Mouse (Mus musculus): ENCODE results near the gene Itga9. TPM values are rescaled to one million over a fixed set of nuclear protein-coding genes. Genes with fewer than 3 reads are reported as not detected.

Itga9 gene
- polyA plus RNA-seq, 1 experiment from 2014 or later: 6.2 TPM

DNA sequence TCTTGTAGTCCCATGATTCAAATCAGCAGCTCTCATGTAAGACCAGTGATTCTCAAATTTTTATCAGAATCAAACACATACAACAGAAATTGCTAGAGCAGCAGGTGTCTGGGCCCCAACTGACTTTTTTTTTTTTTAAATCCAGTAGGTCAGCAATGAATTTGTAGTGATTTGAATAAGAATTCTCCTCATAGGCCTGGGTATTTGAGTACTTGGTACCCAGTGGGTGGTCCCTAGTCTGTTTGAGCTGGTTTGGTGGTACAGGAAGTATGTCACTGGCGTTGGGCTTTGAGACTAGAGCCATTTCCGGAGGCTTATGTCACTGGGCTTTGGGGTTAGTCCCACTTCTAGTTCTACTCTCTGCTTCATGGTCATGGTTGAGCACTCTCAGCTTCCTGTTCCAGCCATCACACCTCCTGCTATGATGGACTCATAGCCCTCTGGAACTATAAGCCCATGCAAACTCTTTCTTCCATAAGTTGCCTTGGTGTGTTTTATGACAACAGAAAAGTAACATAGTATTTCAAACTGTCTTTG is 116.4 kb downstream of the Itga9 start:
- H3K4me1 ChIP-seq (replicated peaks; ENCODE audit: control insufficient read depth, insufficient read depth, low read length): no peaks in the 10 kb centered on the region
- no peak overlapping the region for H3K9ac ChIP-seq (ENCODE audit: low read depth, low read length)
- no peak overlapping the region for H3K27ac ChIP-seq (ENCODE audit: low read depth, low read length)
- ATAC-seq (replicated peaks; ENCODE audit: low FRiP score) (no peak), DNase-seq (ENCODE audit: low spot score) (no peak)
- WGBS: 79% methylated on average over 2 of the region's 2 CpGs
- H3K4me2 ChIP-seq: no peak overlapping the region
- H3K36me3 ChIP-seq (ENCODE audit: control insufficient read depth, insufficient read depth, low read length): no peaks in the 10 kb centered on the region
- H3K9me3 ChIP-seq (ENCODE audit: control insufficient read depth, low read length): no peaks in the 10 kb centered on the region
- H3K4me3 ChIP-seq (ENCODE audit: low read depth, low read length): no peak overlapping the region
- H3K27me3 ChIP-seq (replicated peaks; ENCODE audit: control insufficient read depth, insufficient read depth, low read length): no peaks in the 10 kb centered on the region

DNA sequence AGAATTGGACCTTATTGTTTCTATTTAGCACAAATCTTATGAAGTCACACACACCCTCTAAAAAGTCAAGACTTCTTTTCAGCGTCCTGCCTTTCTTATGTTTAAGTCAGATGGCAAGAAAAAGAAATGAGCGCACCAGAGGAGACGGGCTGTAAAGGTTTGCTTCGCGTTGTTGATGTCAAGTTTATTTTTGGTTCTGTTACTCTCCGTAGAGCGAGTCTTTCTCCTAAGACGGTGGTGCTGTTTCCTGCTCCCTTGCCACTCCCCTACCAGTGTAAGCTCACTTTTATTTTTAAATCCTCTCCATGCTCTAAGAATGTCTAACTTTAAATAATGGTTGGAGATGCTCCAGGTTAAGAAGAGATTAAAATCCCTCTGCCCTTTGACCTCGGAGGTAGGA is 118.6 kb downstream of the Itga9 start:
- H3K36me3 ChIP-seq (ENCODE audit: control insufficient read depth, insufficient read depth, low read length): no peaks in the 10 kb centered on the region
- H3K27me3 ChIP-seq (replicated peaks; ENCODE audit: control insufficient read depth, insufficient read depth, low read length): no peaks in the 10 kb centered on the region
- no peak for DNase-seq (ENCODE audit: low spot score)
- no peak overlapping the region for H3K4me3 ChIP-seq (ENCODE audit: low read depth, low read length)
- no peak overlapping the region for H3K27ac ChIP-seq (ENCODE audit: low read depth, low read length)
- H3K9ac ChIP-seq (ENCODE audit: low read depth, low read length): no peak overlapping the region
- H3K4me2 ChIP-seq: no peak overlapping the region
- no peak for ATAC-seq (replicated peaks; ENCODE audit: low FRiP score)
- no peaks in the 10 kb centered on the region for H3K4me1 ChIP-seq (replicated peaks; ENCODE audit: control insufficient read depth, insufficient read depth, low read length)
- WGBS: 75% methylated on average over 9 of the region's 9 CpGs
- H3K9me3 ChIP-seq (ENCODE audit: control insufficient read depth, low read length): no peaks in the 10 kb centered on the region

DNA sequence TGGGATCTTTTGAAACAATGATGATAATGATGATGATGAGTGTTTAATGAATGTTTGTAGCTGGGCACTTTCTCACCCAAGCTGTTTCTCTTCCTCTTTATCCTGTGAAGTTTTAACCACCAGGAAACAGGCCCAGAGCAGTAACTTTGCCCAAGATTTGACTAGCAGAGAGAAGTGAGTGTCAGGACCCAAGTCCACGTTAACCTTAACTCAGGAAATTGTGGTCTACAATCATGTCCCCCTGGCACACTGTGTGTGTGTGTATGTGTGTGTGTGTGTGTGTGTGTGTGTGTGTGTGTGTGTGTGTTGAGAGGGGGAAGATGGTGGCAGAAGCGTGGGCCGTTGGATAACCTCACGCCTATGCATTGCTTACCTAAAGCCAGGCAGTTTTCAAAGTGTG is 120.1 kb downstream of the Itga9 start:
- Histone ChIP-seq H3K36me3 (ENCODE audit: control insufficient read depth, insufficient read depth, low read length) (no peaks in the 10 kb centered on the region), H3K4me3 (ENCODE audit: low read depth, low read length) (no peak overlapping the region), H3K27ac (ENCODE audit: low read depth, low read length) (no peak overlapping the region), H3K27me3 (replicated peaks; ENCODE audit: control insufficient read depth, insufficient read depth, low read length) (no peaks in the 10 kb centered on the region), H3K4me1 (replicated peaks; ENCODE audit: control insufficient read depth, insufficient read depth, low read length) (no peaks in the 10 kb centered on the region), H3K4me2 (no peak overlapping the region), H3K9me3 (ENCODE audit: control insufficient read depth, low read length) (no peaks in the 10 kb centered on the region), H3K9ac (ENCODE audit: low read depth, low read length) (no peak overlapping the region)
- no peak for ATAC-seq (replicated peaks; ENCODE audit: low FRiP score)
- 66% methylated on average over 4 of the region's 4 CpGs for WGBS
- DNase-seq (ENCODE audit: low spot score): no peak

DNA sequence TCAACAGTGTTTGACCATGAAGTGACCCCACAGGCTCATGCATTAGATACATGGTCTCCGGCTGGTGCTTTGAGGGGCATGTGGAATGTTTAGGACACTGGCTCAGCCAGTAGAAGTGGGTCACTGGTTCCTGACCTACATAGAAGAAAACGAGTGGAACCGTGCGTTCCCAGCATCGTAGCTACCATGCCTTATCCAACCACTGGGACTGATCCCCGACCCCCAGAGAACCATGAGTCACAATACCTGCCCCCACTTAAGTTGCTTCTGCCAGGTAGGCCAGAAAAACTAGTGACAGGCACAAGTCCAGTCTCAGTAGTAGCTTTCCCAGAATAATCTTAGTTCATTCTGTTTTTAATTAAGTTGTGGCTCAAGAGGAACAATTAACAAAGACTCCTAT is 121.8 kb downstream of the Itga9 start:
- H3K4me2 ChIP-seq: no peak overlapping the region
- no peaks in the 10 kb centered on the region for H3K36me3 ChIP-seq (ENCODE audit: control insufficient read depth, insufficient read depth, low read length)
- DNase-seq (ENCODE audit: low spot score): no peak
- no peaks in the 10 kb centered on the region for H3K9me3 ChIP-seq (ENCODE audit: control insufficient read depth, low read length)
- 86% methylated on average over 6 of the region's 6 CpGs for WGBS
- ATAC-seq (replicated peaks; ENCODE audit: low FRiP score): no peak
- no peak overlapping the region for H3K9ac ChIP-seq (ENCODE audit: low read depth, low read length)
- H3K27ac ChIP-seq (ENCODE audit: low read depth, low read length): no peak overlapping the region
- no peaks in the 10 kb centered on the region for H3K4me1 ChIP-seq (replicated peaks; ENCODE audit: control insufficient read depth, insufficient read depth, low read length)
- no peaks in the 10 kb centered on the region for H3K27me3 ChIP-seq (replicated peaks; ENCODE audit: control insufficient read depth, insufficient read depth, low read length)
- H3K4me3 ChIP-seq (ENCODE audit: low read depth, low read length): no peak overlapping the region

DNA sequence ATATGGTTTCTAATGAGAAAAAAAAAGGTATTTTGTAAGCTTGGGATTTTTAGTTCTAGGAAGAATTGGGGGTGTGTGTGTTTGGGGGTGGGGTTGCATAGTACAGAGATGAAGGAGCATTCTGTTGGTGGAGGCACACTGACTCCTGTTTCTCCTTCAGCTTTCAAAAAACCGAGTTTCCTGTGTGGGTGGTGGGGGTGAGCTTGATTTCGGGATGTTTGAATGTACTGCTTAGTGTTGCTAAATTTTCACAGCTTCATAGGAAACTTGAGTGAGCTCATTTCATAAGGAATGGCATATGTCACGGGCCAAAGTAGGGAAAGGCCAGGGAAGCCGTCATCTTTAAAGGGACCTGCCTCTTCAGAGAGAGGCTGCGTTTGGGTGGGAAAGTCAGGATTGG is 122.5 kb downstream of the Itga9 start:
- Histone ChIP-seq H3K4me3 (ENCODE audit: low read depth, low read length) (no peak overlapping the region), H3K9ac (ENCODE audit: low read depth, low read length) (no peak overlapping the region), H3K4me2 (no peak overlapping the region), H3K36me3 (ENCODE audit: control insufficient read depth, insufficient read depth, low read length) (no peaks in the 10 kb centered on the region), H3K27me3 (replicated peaks; ENCODE audit: control insufficient read depth, insufficient read depth, low read length) (no peaks in the 10 kb centered on the region), H3K4me1 (replicated peaks; ENCODE audit: control insufficient read depth, insufficient read depth, low read length) (no peaks in the 10 kb centered on the region), H3K27ac (ENCODE audit: low read depth, low read length) (no peak overlapping the region), H3K9me3 (ENCODE audit: control insufficient read depth, low read length) (no peaks in the 10 kb centered on the region)
- 77% methylated on average over 5 of the region's 5 CpGs for WGBS
- DNase-seq (ENCODE audit: low spot score) (no peak), ATAC-seq (replicated peaks; ENCODE audit: low FRiP score) (no peak)

DNA sequence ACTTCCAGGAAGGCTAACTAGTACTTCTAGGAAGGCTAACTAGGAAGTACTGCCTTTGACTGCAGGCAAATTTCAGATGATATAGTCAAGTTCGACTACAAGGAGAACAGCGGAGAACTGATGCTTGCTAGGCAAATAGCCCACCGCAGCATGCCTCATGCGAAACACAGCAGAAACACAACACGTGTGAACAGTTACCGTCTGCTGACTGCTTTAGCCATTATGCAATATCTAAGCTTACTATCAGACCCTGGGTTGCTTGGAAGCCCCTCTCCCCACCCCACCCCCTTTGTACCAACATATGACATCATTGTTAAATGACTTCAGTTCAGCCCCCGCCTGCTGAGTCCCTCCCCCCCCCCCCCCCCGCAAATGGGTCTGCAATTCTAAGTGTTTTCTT is 123.7 kb downstream of the Itga9 start:
- 82% methylated on average over 8 of the region's 8 CpGs for WGBS
- Histone ChIP-seq H3K27ac (ENCODE audit: low read depth, low read length) (no peak overlapping the region), H3K9me3 (ENCODE audit: control insufficient read depth, low read length) (no peaks in the 10 kb centered on the region), H3K9ac (ENCODE audit: low read depth, low read length) (no peak overlapping the region), H3K4me2 (no peak overlapping the region), H3K4me3 (ENCODE audit: low read depth, low read length) (no peak overlapping the region), H3K4me1 (replicated peaks; ENCODE audit: control insufficient read depth, insufficient read depth, low read length) (no peaks in the 10 kb centered on the region), H3K27me3 (replicated peaks; ENCODE audit: control insufficient read depth, insufficient read depth, low read length) (no peaks in the 10 kb centered on the region), H3K36me3 (ENCODE audit: control insufficient read depth, insufficient read depth, low read length) (no peaks in the 10 kb centered on the region)
- no peak for DNase-seq (ENCODE audit: low spot score)
- ATAC-seq (replicated peaks; ENCODE audit: low FRiP score): no peak

DNA sequence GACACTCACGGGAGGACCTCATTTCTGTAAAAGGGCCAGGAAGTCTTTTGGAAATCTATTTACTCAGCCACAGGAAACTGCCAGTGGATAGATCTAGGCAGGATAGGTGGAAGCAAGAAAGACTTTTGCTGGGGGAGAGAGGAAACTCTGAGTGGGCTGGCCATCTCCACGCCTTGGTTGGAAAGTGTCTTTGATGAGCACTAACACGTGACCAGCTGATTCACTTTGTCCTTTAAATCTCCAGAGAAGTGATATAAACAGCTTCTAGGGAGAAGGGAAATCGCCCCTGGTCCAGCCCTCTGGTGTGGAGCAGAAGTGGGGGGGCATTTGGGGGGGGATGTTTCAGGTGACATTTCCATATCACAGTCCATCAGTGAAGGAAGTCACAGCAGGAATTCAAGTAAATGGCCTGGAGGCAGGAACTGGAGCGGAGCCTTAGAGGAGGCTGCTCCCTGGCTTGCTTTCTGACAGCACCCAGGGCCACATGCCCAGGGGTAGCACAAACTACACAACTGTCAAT is 124.4 kb downstream of the Itga9 start:
- Histone ChIP-seq H3K27ac (ENCODE audit: low read depth, low read length) (no peak overlapping the region), H3K9me3 (ENCODE audit: control insufficient read depth, low read length) (no peaks in the 10 kb centered on the region), H3K36me3 (ENCODE audit: control insufficient read depth, insufficient read depth, low read length) (no peaks in the 10 kb centered on the region), H3K4me2 (no peak overlapping the region), H3K27me3 (replicated peaks; ENCODE audit: control insufficient read depth, insufficient read depth, low read length) (no peaks in the 10 kb centered on the region), H3K4me3 (ENCODE audit: low read depth, low read length) (no peak overlapping the region), H3K4me1 (replicated peaks; ENCODE audit: control insufficient read depth, insufficient read depth, low read length) (no peaks in the 10 kb centered on the region), H3K9ac (ENCODE audit: low read depth, low read length) (no peak overlapping the region)
- 47% methylated on average over 5 of the region's 5 CpGs for WGBS
- no peak for ATAC-seq (replicated peaks; ENCODE audit: low FRiP score)
- DNase-seq (ENCODE audit: low spot score): no peak

DNA sequence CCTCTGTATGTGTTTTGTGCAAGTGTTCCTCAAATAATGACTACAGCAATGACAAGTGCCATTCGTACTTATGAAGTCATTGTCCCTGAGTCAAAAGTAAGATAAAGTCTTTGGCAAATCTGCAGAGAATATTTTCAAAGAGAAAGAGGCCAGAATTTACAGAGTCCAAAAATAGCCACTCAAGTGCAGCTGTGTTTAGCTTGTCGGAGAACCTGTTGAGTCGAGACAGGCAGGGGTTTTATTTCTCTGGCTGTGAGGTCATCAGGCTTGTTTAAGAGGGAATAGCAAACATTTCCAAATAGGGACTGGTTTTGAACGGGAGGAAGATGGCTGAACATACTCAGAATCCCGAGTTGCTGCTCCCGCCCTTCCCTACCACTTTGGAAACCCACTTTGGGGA is 125.2 kb downstream of the Itga9 start:
- H3K4me3 ChIP-seq (ENCODE audit: low read depth, low read length): no peak overlapping the region
- H3K36me3 ChIP-seq (ENCODE audit: control insufficient read depth, insufficient read depth, low read length): no peaks in the 10 kb centered on the region
- no peak overlapping the region for H3K27ac ChIP-seq (ENCODE audit: low read depth, low read length)
- ATAC-seq (replicated peaks; ENCODE audit: low FRiP score) (no peak), DNase-seq (ENCODE audit: low spot score) (no peak)
- no peak overlapping the region for H3K9ac ChIP-seq (ENCODE audit: low read depth, low read length)
- H3K4me2 ChIP-seq: no peak overlapping the region
- WGBS: 55% methylated on average over 6 of the region's 6 CpGs
- no peaks in the 10 kb centered on the region for H3K4me1 ChIP-seq (replicated peaks; ENCODE audit: control insufficient read depth, insufficient read depth, low read length)
- H3K27me3 ChIP-seq (replicated peaks; ENCODE audit: control insufficient read depth, insufficient read depth, low read length): no peaks in the 10 kb centered on the region
- no peaks in the 10 kb centered on the region for H3K9me3 ChIP-seq (ENCODE audit: control insufficient read depth, low read length)

DNA sequence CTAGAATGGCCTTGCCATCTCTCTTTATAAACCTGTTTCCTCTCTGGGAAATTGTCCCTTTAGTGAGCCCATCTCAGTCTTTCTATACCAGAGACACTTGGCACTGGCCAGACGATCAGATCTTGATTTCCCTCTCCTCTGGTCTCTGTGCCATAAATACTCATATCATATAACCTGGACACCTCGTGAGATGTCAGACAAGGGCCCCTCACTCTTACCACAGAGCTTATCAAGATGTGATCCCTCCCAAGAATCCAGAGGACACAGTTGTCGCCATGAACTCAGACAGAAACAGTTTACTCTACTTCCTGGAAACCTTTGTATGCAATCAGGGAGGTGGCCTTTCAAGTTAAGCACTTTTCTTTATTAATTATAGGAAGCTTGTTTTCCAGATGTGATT is 127.1 kb downstream of the Itga9 start:
- Histone ChIP-seq H3K4me2 (no peak overlapping the region), H3K36me3 (ENCODE audit: control insufficient read depth, insufficient read depth, low read length) (no peaks in the 10 kb centered on the region), H3K27me3 (replicated peaks; ENCODE audit: control insufficient read depth, insufficient read depth, low read length) (no peaks in the 10 kb centered on the region), H3K4me3 (ENCODE audit: low read depth, low read length) (no peak overlapping the region), H3K27ac (ENCODE audit: low read depth, low read length) (no peak overlapping the region), H3K4me1 (replicated peaks; ENCODE audit: control insufficient read depth, insufficient read depth, low read length) (no peaks in the 10 kb centered on the region), H3K9ac (ENCODE audit: low read depth, low read length) (no peak overlapping the region), H3K9me3 (ENCODE audit: control insufficient read depth, low read length) (no peaks in the 10 kb centered on the region)
- ATAC-seq (replicated peaks; ENCODE audit: low FRiP score) (no peak), DNase-seq (ENCODE audit: low spot score) (no peak)
- 52% methylated on average over 3 of the region's 3 CpGs for WGBS

Data from liver, embryonic 11.5 days (tissue).